Comparison of ENCODE assay signal across 8 mouse cellular contexts in the genomic region with DNA sequence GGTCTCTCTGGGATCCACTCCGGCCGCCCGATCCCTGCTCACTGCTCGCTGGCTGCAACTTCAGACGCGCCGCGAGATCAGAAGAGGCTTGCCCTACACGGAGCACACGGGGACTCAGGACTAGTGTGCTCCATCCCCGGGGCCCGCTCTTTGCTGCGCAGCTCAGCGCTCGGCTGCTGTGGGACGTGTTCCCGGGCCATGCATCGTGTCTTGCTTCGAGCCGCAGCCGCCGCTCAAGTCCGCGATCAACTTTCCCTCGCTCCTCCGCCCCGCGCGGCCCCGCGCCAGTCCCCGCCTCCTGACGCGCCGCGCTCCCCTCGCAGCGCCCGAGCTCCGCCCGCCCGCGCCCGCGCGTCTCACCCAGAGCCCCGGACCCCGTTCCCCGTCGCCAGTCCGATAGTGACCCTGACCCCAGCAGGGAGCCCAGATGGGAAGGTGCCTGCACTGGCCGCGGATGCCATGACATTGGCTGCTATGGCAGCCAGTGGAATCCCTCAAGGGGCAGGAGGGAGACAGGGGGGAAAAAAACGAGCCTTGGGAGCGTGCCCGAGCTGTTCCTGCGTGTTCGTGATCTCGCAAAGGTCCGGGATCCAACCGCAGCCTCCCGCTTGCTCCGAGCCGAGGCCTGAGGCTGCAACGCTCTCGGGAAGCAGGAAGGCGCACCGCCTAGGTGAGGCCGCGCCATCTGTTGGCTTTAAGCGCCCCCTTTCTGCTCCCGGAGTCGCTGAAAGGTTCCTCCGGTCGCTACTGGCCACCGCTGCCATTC. TPM values are rescaled to one million over a fixed set of nuclear protein-coding genes. Genes with fewer than 3 reads are reported as not detected.
DNase-seq lines count a peak whose midpoint lies in the region; ATAC-seq lines count a peak whose summit lies in the region.

No protein-coding gene starts in this region.

- H3K27me3 ChIP-seq in embryonic facial prominence, embryonic 13.5 days = peaks cover 79% of the 10 kb centered on the region
- peaks cover 94% of the 10 kb centered on the region for H3K27me3 ChIP-seq in heart, embryonic 10.5 days (ENCODE audit: insufficient read depth, poor library complexity, severe bottlenecking)
- peaks cover 55% of the 10 kb centered on the region for H3K27me3 ChIP-seq in kidney, embryonic 14.5 days (ENCODE audit: control insufficient read depth, insufficient read depth, low read length)
- H3K27me3 ChIP-seq in liver, embryonic 12.5 days (replicated peaks) = peaks cover 81% of the 10 kb centered on the region

- intact Hi-C loops in heart, postnatal 25 days (cut with DNase I) = loop anchor here (1.0 to 10.0 kb wide), 2 partner anchors 62 to 158 kb away; no protein-coding TSS in a partner anchor

- H3K9ac ChIP-seq in embryonic facial prominence, embryonic 13.5 days = peak overlapping the region; percentile 78
- peak overlapping the region; percentile 48 for H3K9ac ChIP-seq in kidney, embryonic 14.5 days (ENCODE audit: low read depth, low read length)
- H3K9ac ChIP-seq in liver, embryonic 12.5 days = no peak overlapping the region

- DNase-seq in heart, adult 11 months = peak; percentile 96
- no peak for DNase-seq in heart, postnatal 25 days (ENCODE audit: low spot score)
- no peak for DNase-seq in heart, embryonic 10.5 days (ENCODE audit: low spot score)
- DNase-seq in naive thymus-derived CD4-positive, alpha-beta T cell, adult 2 months (ENCODE audit: low read depth) = peak; percentile 6
- DNase-seq in testis, postnatal 10 days (ENCODE audit: low spot score) = peak; percentile 82

- WGBS in embryonic facial prominence, embryonic 13.5 days = under 1% methylated on average over 76 of the region's 76 CpGs
- under 1% methylated on average over 76 of the region's 76 CpGs for WGBS in heart, embryonic 10.5 days
- WGBS in kidney, embryonic 14.5 days = under 1% methylated on average over 76 of the region's 76 CpGs
- WGBS in liver, embryonic 12.5 days (ENCODE audit: insufficient replicate concordance) = 2% methylated on average over 71 of the region's 76 CpGs

- no peak overlapping the region for H3K27ac ChIP-seq in embryonic facial prominence, embryonic 13.5 days
- no peak overlapping the region for H3K27ac ChIP-seq in heart, embryonic 10.5 days
- no peak overlapping the region for H3K27ac ChIP-seq in kidney, embryonic 14.5 days (ENCODE audit: low read depth, low read length)
- no peak overlapping the region for H3K27ac ChIP-seq in liver, embryonic 12.5 days

- H3K36me3 ChIP-seq in embryonic facial prominence, embryonic 13.5 days = no peaks in the 10 kb centered on the region
- H3K36me3 ChIP-seq in heart, embryonic 10.5 days = no peaks in the 10 kb centered on the region
- H3K36me3 ChIP-seq in kidney, embryonic 14.5 days (ENCODE audit: control insufficient read depth, insufficient read depth, low read length) = no peaks in the 10 kb centered on the region
- no peaks in the 10 kb centered on the region for H3K36me3 ChIP-seq in liver, embryonic 12.5 days

- peak overlapping the region; percentile 64 for H3K4me3 ChIP-seq in embryonic facial prominence, embryonic 13.5 days
- H3K4me3 ChIP-seq in heart, embryonic 10.5 days = peak overlapping the region; percentile 76
- peak overlapping the region; percentile 59 for H3K4me3 ChIP-seq in kidney, embryonic 14.5 days (ENCODE audit: low read length)
- H3K4me3 ChIP-seq in liver, embryonic 12.5 days = peak overlapping the region; percentile 50

- H3K4me2 ChIP-seq in embryonic facial prominence, embryonic 13.5 days = peak overlapping the region; percentile 99
- H3K4me2 ChIP-seq in kidney, embryonic 14.5 days (replicated peaks; ENCODE audit: low read depth, low read length) = peak overlapping the region; percentile 100
- H3K4me2 ChIP-seq in liver, embryonic 12.5 days = peak overlapping the region; percentile 74

- no peaks in the 10 kb centered on the region for H3K9me3 ChIP-seq in embryonic facial prominence, embryonic 13.5 days
- no peaks in the 10 kb centered on the region for H3K9me3 ChIP-seq in heart, embryonic 10.5 days
- no peaks in the 10 kb centered on the region for H3K9me3 ChIP-seq in kidney, embryonic 14.5 days (ENCODE audit: control insufficient read depth, low read length)
- H3K9me3 ChIP-seq in liver, embryonic 12.5 days (replicated peaks) = no peaks in the 10 kb centered on the region

- peaks cover 16% of the 10 kb centered on the region for H3K4me1 ChIP-seq in embryonic facial prominence, embryonic 13.5 days
- peaks cover 15% of the 10 kb centered on the region for H3K4me1 ChIP-seq in heart, embryonic 10.5 days
- H3K4me1 ChIP-seq in kidney, embryonic 14.5 days (ENCODE audit: control insufficient read depth, insufficient read depth, low read length) = peaks cover 17% of the 10 kb centered on the region
- peaks cover 10% of the 10 kb centered on the region; the same call in 1 of the 2 replicates for H3K4me1 ChIP-seq in liver, embryonic 12.5 days

- ATAC-seq in embryonic facial prominence, embryonic 13.5 days (ENCODE audit: insufficient number of reproducible peaks, insufficient read depth, low FRiP score, low TSS enrichment, low read depth) = peak; percentile 62; the same call in 1 of the 2 replicates
- peak; percentile 74 for ATAC-seq in kidney, embryonic 14.5 days (ENCODE audit: low FRiP score, low TSS enrichment)
- ATAC-seq in liver, embryonic 12.5 days = no peak

RNA-seq across cellular contexts. Expression of a gene that starts 9.1 kb away (rescaled TPM):
- total RNA-seq in heart, postnatal 25 days (2021) = 1 to 10 TPM; 5.4 to 5.9 TPM
- 0.72 and 0.84 TPM in 2 replicates for polyA plus RNA-seq in embryonic facial prominence, embryonic 13.5 days (2015; fragmentation: Nextera tagmentation; extraction: Ambion mirVana)
- polyA plus RNA-seq in heart, embryonic 10.5 days (2016; fragmentation: Nextera tagmentation; extraction: Ambion mirVana) = 0.11 and 0.53 TPM in 2 replicates
- 0.57 and 0.89 TPM in 2 replicates for polyA plus RNA-seq in kidney, embryonic 14.5 days (2014; fragmentation: Nextera tagmentation; extraction: Ambion mirVana)
- polyA plus RNA-seq in liver, embryonic 12.5 days (2016; fragmentation: Nextera tagmentation; extraction: Ambion mirVana) = 0.19 and 0.23 TPM in 2 replicates

Comparison
In these comparisons a context has a peak if more than half of its experiments do, and no peak if none do; other contexts are left out.
1. DNase-seq: peak in heart, adult 11 months (single experiment), naive thymus-derived CD4-positive, alpha-beta T cell, adult 2 months (single experiment) and testis, postnatal 10 days (single experiment); none in heart, postnatal 25 days (single experiment) and heart, embryonic 10.5 days (single experiment).
2. Peak in every context shown above with its lines, with median percentiles within 50 percentile points of each other: H3K4me2 ChIP-seq and H3K4me3 ChIP-seq.